Mouse (Mus musculus): ENCODE results near the gene Gm9922. TPM values are rescaled to one million over a fixed set of nuclear protein-coding genes. Genes with fewer than 3 reads are reported as not detected.

Gene Gm9922
- total RNA-seq, 2 experiments from 2014 or later: not detected

DNA sequence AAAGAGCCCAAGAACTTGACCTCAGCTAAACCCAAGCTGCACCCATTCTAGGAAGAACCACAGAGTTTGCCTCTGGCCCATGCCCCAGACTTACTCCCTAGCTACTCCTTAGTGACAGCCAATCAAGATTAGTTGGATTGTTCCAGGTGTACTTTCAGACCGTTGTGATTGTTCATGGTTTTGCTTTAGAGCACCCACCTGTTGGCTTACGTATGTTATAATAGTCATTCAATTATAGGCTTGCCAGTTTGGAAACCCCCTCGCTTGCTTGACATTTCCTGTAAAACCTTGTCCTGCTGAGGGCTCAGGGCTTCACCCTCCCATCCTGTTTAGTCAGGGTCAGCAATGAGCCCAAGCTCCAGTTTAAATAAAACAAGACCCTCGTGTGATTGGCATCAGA lies 25.1 kb downstream of the Gm9922 start:
- DNase-seq (ENCODE audit: low spot score in 2 of 2): no peak
- intact Hi-C loops (cut with DNase I): no loop called here

GRCm38 (mm10) chr14:101688406-101688805 lies 41.2 kb downstream of the Gm9922 start:
- no peak for DNase-seq (ENCODE audit: low spot score in 2 of 2)
- intact Hi-C loops (cut with DNase I): no loop called here

DNA sequence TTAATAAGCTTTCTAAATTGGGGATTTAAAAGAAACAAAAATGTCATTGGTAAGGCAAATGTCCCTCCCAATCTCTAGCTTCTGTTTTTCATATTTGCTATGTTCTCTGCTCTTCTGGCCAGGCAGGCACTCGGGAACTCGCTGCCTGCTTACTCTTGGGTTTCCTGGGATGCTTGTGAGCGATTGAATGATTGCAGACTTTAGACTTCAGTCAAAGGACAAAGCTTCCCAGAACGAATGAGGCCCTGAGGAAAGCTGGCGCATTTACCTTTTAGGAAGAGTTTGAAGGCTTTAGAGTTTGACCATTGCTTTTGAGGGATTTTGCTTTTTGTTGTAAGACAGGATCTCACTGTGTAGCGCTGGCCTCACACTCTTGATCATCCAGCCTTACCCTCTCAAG lies 41.9 kb downstream of the Gm9922 start:
- intact Hi-C loops (cut with DNase I): no loop called here
- no peak for DNase-seq (ENCODE audit: low spot score in 2 of 2)

Other genes starting within 250 kb of the Gm9922 start
- 10 to 100 TPM in 1 of 2 experiments, 1 to 10 TPM in 1; 6.1 to 12.0 TPM for gene Tbc1d4, start 120.6 kb downstream of the Gm9922 start, total RNA-seq (2021)
- 10 to 100 TPM; 57.3 to 58.6 TPM for gene Commd6, start 89.1 kb downstream of the Gm9922 start, total RNA-seq (2021)
- gene Uchl3, start 75.8 kb downstream of the Gm9922 start, total RNA-seq (2021): 10 to 100 TPM; 36.1 to 40.2 TPM
- 100 to 1,000 TPM in 1 of 2 experiments, 10 to 100 TPM in 1; 81.4 to 118 TPM for gene Lmo7, start 143 bp upstream of the Gm9922 start, total RNA-seq (2021)

All from left cerebral cortex, postnatal 36 days (tissue).